Mouse (Mus musculus): ENCODE results near the gene Chpf. TPM values are rescaled to one million over a fixed set of nuclear protein-coding genes. Genes with fewer than 3 reads are reported as not detected.

Gene Chpf
- polyA plus RNA-seq, 1 experiment from 2014 or later: 33.5 TPM

DNA sequence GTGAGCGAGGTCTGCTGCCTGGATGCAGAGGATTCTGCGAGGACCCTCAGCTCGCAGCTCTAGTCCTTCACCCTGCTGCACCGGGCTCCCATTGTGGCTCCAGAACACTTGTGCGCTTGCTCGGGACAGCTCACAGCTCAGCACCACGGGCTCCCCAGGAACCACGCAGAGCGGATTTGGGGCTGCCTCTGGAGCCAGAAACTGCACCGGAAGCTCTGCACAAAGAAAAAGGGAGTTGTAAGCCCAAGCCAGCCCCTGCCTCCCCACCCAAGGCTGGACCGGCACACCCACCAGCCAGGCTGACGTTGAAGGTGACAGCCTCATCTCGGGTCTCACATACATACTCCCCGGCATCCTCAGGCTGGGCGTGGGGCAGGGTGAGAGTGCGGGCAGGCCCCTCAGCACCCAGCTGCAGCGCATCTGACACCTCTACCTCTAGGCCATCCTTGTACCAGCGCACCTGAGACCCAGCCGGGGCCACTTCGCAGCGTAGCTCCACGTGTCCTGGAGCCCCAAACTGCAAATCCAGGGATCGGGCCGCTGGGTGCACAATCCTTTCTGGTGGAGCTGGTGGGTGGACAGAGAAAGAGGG is 13.6 kb upstream of the Chpf start:
- Histone ChIP-seq H3K27me3 (peaks cover 26% of the 10 kb centered on the region), H3K9me3 (no peaks in the 10 kb centered on the region), H3K4me3 (no peak overlapping the region), H3K27ac (no peak overlapping the region), H3K4me2 (replicated peaks) (no peak overlapping the region), H3K9ac (no peak overlapping the region), H3K36me3 (peaks cover 62% of the 10 kb centered on the region), H3K4me1 (0 out of 2 replicates have a peak, but pooled peaks cover 6% of the 10 kb centered on the region)
- WGBS: 40% methylated on average over 24 of the region's 24 CpGs
- no peak for ATAC-seq (ENCODE audit: insufficient number of reproducible peaks, insufficient read depth, low FRiP score, low TSS enrichment)

- Histone ChIP-seq H3K36me3 (peaks cover 45% of the 10 kb centered on the region), H3K9ac (no peak overlapping the region), H3K9me3 (no peaks in the 10 kb centered on the region), H3K4me2 (replicated peaks) (no peak overlapping the region), H3K4me1 (peaks cover 16% of the 10 kb centered on the region), H3K4me3 (no peak overlapping the region), H3K27ac (no peak overlapping the region), H3K27me3 (peaks cover 41% of the 10 kb centered on the region)
- no peak for ATAC-seq (ENCODE audit: insufficient number of reproducible peaks, insufficient read depth, low FRiP score, low TSS enrichment)
- 87% methylated on average over 34 of the region's 34 CpGs for WGBS
These were observed 11.9 kb upstream of the Chpf start for GRCm38 (mm10) chr1:75490785-75491551.

- under 1% methylated on average over 62 of the region's 62 CpGs for WGBS
- H3K27me3 ChIP-seq: peaks cover 69% of the 10 kb centered on the region
- peaks cover 38% of the 10 kb centered on the region for H3K36me3 ChIP-seq
- peak overlapping the region; percentile 85 for H3K4me2 ChIP-seq (replicated peaks)
- peaks cover 16% of the 10 kb centered on the region for H3K4me1 ChIP-seq
- ATAC-seq (ENCODE audit: insufficient number of reproducible peaks, insufficient read depth, low FRiP score, low TSS enrichment): peak; percentile 59
- no peak overlapping the region for H3K27ac ChIP-seq
- no peaks in the 10 kb centered on the region for H3K9me3 ChIP-seq
- peak overlapping the region; percentile 52 for H3K4me3 ChIP-seq
- peak overlapping the region; percentile 44 for H3K9ac ChIP-seq
These were observed 8.5 kb upstream of the Chpf start for GRCm38 (mm10) chr1:75487405-75488161.

- H3K9me3 ChIP-seq: no peaks in the 10 kb centered on the region
- no peak for ATAC-seq (ENCODE audit: insufficient number of reproducible peaks, insufficient read depth, low FRiP score, low TSS enrichment)
- peaks cover 33% of the 10 kb centered on the region for H3K36me3 ChIP-seq
- WGBS: 3% methylated on average over 13 of the region's 13 CpGs
- peaks cover 69% of the 10 kb centered on the region for H3K27me3 ChIP-seq
- peak overlapping the region; percentile 44; the same call in 1 of the 2 replicates for H3K9ac ChIP-seq
- H3K27ac ChIP-seq: no peak overlapping the region
- peaks cover 16% of the 10 kb centered on the region for H3K4me1 ChIP-seq
- peak overlapping the region; percentile 52 for H3K4me3 ChIP-seq
- H3K4me2 ChIP-seq (replicated peaks): peak overlapping the region; percentile 85
These were observed 7.9 kb upstream of the Chpf start for GRCm38 (mm10) chr1:75487040-75487404.

GRCm38 (mm10) chr1:75486561-75486960 is 7.5 kb upstream of the Chpf start:
- Histone ChIP-seq H3K36me3 (peaks cover 29% of the 10 kb centered on the region), H3K4me1 (peaks cover 16% of the 10 kb centered on the region), H3K27me3 (peaks cover 71% of the 10 kb centered on the region), H3K9me3 (no peaks in the 10 kb centered on the region), H3K9ac (0 out of 2 replicates have a peak overlapping the region, but pooled peaks have one; percentile 44), H3K4me3 (peak overlapping the region; percentile 52), H3K27ac (no peak overlapping the region), H3K4me2 (replicated peaks) (peak overlapping the region; percentile 85)
- no peak for ATAC-seq (ENCODE audit: insufficient number of reproducible peaks, insufficient read depth, low FRiP score, low TSS enrichment)
- 6% methylated on average over 24 of the region's 24 CpGs for WGBS

GRCm38 (mm10) chr1:75480735-75481134 is 1.6 kb upstream of the Chpf start:
- Histone ChIP-seq H3K4me3 (no peak overlapping the region), H3K27ac (no peak overlapping the region), H3K27me3 (peaks cover 56% of the 10 kb centered on the region), H3K9me3 (no peaks in the 10 kb centered on the region), H3K4me1 (peaks cover 23% of the 10 kb centered on the region), H3K36me3 (peaks cover 9% of the 10 kb centered on the region), H3K4me2 (replicated peaks) (no peak overlapping the region), H3K9ac (no peak overlapping the region)
- ATAC-seq (ENCODE audit: insufficient number of reproducible peaks, insufficient read depth, low FRiP score, low TSS enrichment): no peak
- WGBS: 85% methylated on average over 7 of the region's 7 CpGs

DNA sequence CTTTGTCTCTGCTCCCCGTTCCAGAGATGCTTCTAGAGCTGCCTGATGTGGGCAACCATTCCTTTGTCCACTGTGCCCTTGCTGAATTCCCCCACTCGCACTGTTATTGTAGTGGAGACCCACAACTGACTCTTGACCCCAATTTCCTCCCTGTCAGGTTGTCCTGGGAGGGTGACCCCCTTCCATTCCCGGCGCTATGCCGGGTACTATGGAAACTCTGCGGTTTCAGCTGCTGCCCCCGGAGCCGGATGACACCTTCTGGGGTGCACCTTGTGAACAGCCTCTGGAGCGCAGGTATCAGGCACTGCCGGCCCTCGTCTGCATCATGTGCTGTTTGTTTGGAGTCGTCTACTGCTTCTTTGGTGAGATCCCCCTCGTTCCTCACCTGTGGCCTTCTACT is 929 bp upstream of the Chpf start:
- H3K9ac ChIP-seq: no peak overlapping the region
- peaks cover 16% of the 10 kb centered on the region for H3K36me3 ChIP-seq
- ATAC-seq (ENCODE audit: insufficient number of reproducible peaks, insufficient read depth, low FRiP score, low TSS enrichment): no peak
- H3K27me3 ChIP-seq: peaks cover 49% of the 10 kb centered on the region
- peak overlapping the region; percentile 73 for H3K4me3 ChIP-seq
- H3K4me1 ChIP-seq: peaks cover 23% of the 10 kb centered on the region
- WGBS: 16% methylated on average over 13 of the region's 13 CpGs
- H3K4me2 ChIP-seq (replicated peaks): peak overlapping the region; percentile 87
- H3K27ac ChIP-seq: no peak overlapping the region
- H3K9me3 ChIP-seq: no peaks in the 10 kb centered on the region

GRCm38 (mm10) chr1:75479635-75479989 is 505 bp upstream of the Chpf start:
- ATAC-seq (ENCODE audit: insufficient number of reproducible peaks, insufficient read depth, low FRiP score, low TSS enrichment): no peak; the same call in 1 of the 2 replicates
- 1% methylated on average over 24 of the region's 24 CpGs for WGBS
- peaks cover 45% of the 10 kb centered on the region for H3K27me3 ChIP-seq
- H3K9me3 ChIP-seq: no peaks in the 10 kb centered on the region
- peak overlapping the region; percentile 73 for H3K4me3 ChIP-seq
- no peak overlapping the region for H3K27ac ChIP-seq
- H3K4me2 ChIP-seq (replicated peaks): peak overlapping the region; percentile 87
- peaks cover 23% of the 10 kb centered on the region for H3K4me1 ChIP-seq
- peaks cover 20% of the 10 kb centered on the region for H3K36me3 ChIP-seq
- no peak overlapping the region for H3K9ac ChIP-seq

GRCm38 (mm10) chr1:75478497-75478896 is 610 bp downstream of the Chpf start:
- peak overlapping the region; percentile 81; the same call in 1 of the 2 replicates for H3K27ac ChIP-seq
- 0% methylated on average over 19 of the region's 25 CpGs for WGBS
- peaks cover 40% of the 10 kb centered on the region for H3K27me3 ChIP-seq
- H3K4me2 ChIP-seq (replicated peaks): peak overlapping the region; percentile 87
- peak overlapping the region; percentile 73 for H3K4me3 ChIP-seq
- peak overlapping the region; percentile 74 for H3K9ac ChIP-seq
- H3K4me1 ChIP-seq: peaks cover 23% of the 10 kb centered on the region
- peaks cover 31% of the 10 kb centered on the region for H3K36me3 ChIP-seq
- no peak for ATAC-seq (ENCODE audit: insufficient number of reproducible peaks, insufficient read depth, low FRiP score, low TSS enrichment)
- no peaks in the 10 kb centered on the region for H3K9me3 ChIP-seq

- H3K4me3 ChIP-seq: peak overlapping the region; percentile 73
- peaks cover 36% of the 10 kb centered on the region for H3K27me3 ChIP-seq
- H3K4me2 ChIP-seq (replicated peaks): peak overlapping the region; percentile 87
- WGBS: 42% methylated on average over 3 of the region's 3 CpGs
- no peak for ATAC-seq (ENCODE audit: insufficient number of reproducible peaks, insufficient read depth, low FRiP score, low TSS enrichment)
- no peak overlapping the region for H3K27ac ChIP-seq
- H3K36me3 ChIP-seq: peaks cover 32% of the 10 kb centered on the region
- peaks cover 23% of the 10 kb centered on the region for H3K4me1 ChIP-seq
- no peaks in the 10 kb centered on the region for H3K9me3 ChIP-seq
- H3K9ac ChIP-seq: 0 out of 2 replicates have a peak overlapping the region, but pooled peaks have one; percentile 74
These were observed 1.2 kb downstream of the Chpf start for GRCm38 (mm10) chr1:75477966-75478290.

GRCm38 (mm10) chr1:75477264-75477965 is 1.7 kb downstream of the Chpf start:
- 15% methylated on average over 35 of the region's 35 CpGs for WGBS
- ATAC-seq (ENCODE audit: insufficient number of reproducible peaks, insufficient read depth, low FRiP score, low TSS enrichment): 0 out of 2 replicates have a peak, but pooled peaks have one; percentile 1

More at GRCm38 (mm10) chr1:75477264-75477965, 1.7 kb downstream of the Chpf start:
- Histone ChIP-seq H3K36me3 (peaks cover 36% of the 10 kb centered on the region), H3K4me2 (replicated peaks) (peak overlapping the region; percentile 87), H3K4me3 (peak overlapping the region; percentile 73), H3K9me3 (no peaks in the 10 kb centered on the region), H3K4me1 (peaks cover 23% of the 10 kb centered on the region), H3K27me3 (peaks cover 30% of the 10 kb centered on the region), H3K9ac (no peak overlapping the region), H3K27ac (no peak overlapping the region)

All from embryonic facial prominence, embryonic 12.5 days (tissue).